Mouse (Mus musculus) stomach, postnatal 0 days (tissue): ENCODE measurements around the gene Tmem189.
A peak's percentile ranks its signal among the peaks of the same experiment; 100 is the strongest.

Experiments
- CTCF ChIP-seq: IDR thresholded peaks from 2 replicates; pipeline ENCODE4 v1.5.1; 2016; ENCODE audit warnings: antibody characterized with exemption, low read depth, mild to moderate bottlenecking, moderate library complexity
- EP300 ChIP-seq: optimal IDR thresholded peaks from 2 replicates; pipeline ENCODE3; 2016; ENCODE audit warnings: antibody characterized with exemption

DNA sequence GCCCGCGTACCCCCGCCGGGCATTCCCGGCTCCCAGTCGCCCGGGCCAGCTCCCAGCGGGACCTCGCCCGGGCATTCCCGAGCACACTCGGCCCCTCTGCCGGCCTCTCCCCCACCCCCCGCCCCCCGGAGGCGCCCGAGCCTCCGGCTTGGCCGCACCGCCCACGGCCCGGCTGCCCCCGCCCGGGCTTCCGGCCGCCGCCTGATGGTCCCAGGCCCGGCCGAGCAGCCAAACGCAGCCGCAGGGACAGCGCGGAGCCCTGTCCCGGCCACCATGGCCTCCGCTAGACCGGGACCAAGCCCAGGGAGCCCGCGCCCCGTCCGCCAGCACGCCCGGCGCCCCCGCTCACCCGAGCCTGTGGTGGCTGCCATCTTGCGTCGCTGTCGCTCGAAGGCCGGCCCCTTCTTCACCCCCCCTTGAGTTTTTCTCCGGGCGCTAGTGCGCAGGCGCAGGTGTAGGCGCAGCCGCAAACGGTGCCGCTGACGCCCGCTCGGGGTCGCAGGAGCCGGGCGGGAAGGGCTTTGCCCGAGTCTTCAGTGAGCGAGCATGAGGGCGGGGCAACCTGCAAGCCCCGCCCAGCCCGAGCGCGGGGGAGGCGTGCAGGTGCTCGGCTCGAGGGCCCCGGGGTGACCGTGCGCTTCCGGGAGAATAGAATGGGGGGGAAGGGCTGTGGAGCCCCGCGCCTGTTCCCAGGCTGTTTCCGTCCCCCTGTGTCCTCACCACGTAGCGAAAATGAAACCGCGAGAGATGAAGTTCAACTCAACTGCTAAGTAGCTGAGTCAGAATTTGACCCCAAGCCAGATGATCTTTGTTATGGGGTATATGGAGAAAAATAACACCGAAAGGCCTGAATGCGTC lies 57.8 kb downstream of the Tmem189 start, which contains the start of gene Ube2v1:
- TF ChIP-seq CTCF, result peak; percentile 54
- peak; percentile 24 for TF ChIP-seq EP300
